Mouse (Mus musculus) hindbrain, embryonic 11.5 days (tissue): Measurements from ENCODE around the gene Vstm2b. TPM values are rescaled to one million over a fixed set of nuclear protein-coding genes. Genes with fewer than 3 reads are reported as not detected.
A peak's percentile ranks its signal among the peaks of the same experiment; 100 is the strongest.

Experiments used
- ATAC-seq: fragments of 200-750 bp; cut with Nextera tagmentation; 2 replicates; pipeline ENCODE4 v1.8.0; 2017; ENCODE audit warnings: mild to moderate bottlenecking, moderate TSS enrichment, moderate library complexity; ENCODE audit not compliant: low FRiP score
- DNase-seq: peaks from one replicate; pipeline ENCODE4 v3.0.0-alpha.2; 2015; ENCODE audit warnings: low spot score
- H3K27ac ChIP-seq: fragments of 300-500 bp; sonication (generic); 2 replicates; pipeline ENCODE4 v1.5.1; 2014; ENCODE audit warnings: mild to moderate bottlenecking, low read depth, low read length
- H3K27me3 ChIP-seq: fragments of 300-500 bp; sonication (generic); 2 replicates; pipeline ENCODE4 v1.6.1; 2014; ENCODE audit warnings: mild to moderate bottlenecking, low read length, moderate library complexity, mixed read lengths; ENCODE audit not compliant: control insufficient read depth, insufficient read depth
- H3K36me3 ChIP-seq: fragments of 300-500 bp; sonication (generic); 2 replicates; pipeline ENCODE4 v1.6.1; 2014; ENCODE audit warnings: mild to moderate bottlenecking, low read length, moderate library complexity, mixed read lengths; ENCODE audit not compliant: control insufficient read depth, insufficient read depth
- H3K4me1 ChIP-seq: fragments of 300-500 bp; sonication (generic); replicated peaks from 2 replicates; pipeline ENCODE4 v1.6.1; 2014; ENCODE audit warnings: low read length, mixed read lengths; ENCODE audit not compliant: control insufficient read depth, insufficient read depth
- H3K4me2 ChIP-seq: fragments of 300-500 bp; sonication (generic); replicated peaks from 2 replicates; pipeline ENCODE4 v1.6.1; 2014; ENCODE audit warnings: mild to moderate bottlenecking, low read depth, low read length
- H3K4me3 ChIP-seq: fragments of 300-500 bp; sonication (generic); 2 replicates; pipeline ENCODE4 v1.5.1; 2014; ENCODE audit warnings: low read depth, low read length
- H3K9ac ChIP-seq: fragments of 300-500 bp; sonication (generic); 2 replicates; pipeline ENCODE4 v1.6.1; 2014; ENCODE audit warnings: low read depth, low read length
- H3K9me3 ChIP-seq: fragments of 300-500 bp; sonication (generic); 2 replicates; pipeline ENCODE4 v1.6.1; 2016; ENCODE audit warnings: low read length; ENCODE audit not compliant: control insufficient read depth
- WGBS: fragments of 180-500 bp; shearing (Covaris S2); extraction: QIAGEN DNeasy Blood & Tissue Kit; methylation state at CpG from one replicate; pipeline ENCODE4 v1.1.7; 2014; 5-methylcytosine and 5-hydroxymethylcytosine counted together
- polyA plus RNA-seq: library from polyadenylated mRNA; unstranded; fragments of >200 nt; fragmentation: Nextera tagmentation; extraction: Ambion mirVana; gene quantifications from 2 replicates; pipeline ENCODE4 v1.2.1, GENCODE M21; 2014

The Vstm2b gene
- polyA plus RNA-seq, 1 experiment from 2014 or later = 12.8 TPM

GRCm38 (mm10) chr7:40939371-40939770, 41.2 kb downstream of the Vstm2b start:
- Histone ChIP-seq H3K9ac (no peak overlapping the region), H3K36me3 (no peaks in the 10 kb centered on the region), H3K4me1 (no peaks in the 10 kb centered on the region), H3K27ac (no peak overlapping the region), H3K27me3 (no peaks in the 10 kb centered on the region), H3K9me3 (no peaks in the 10 kb centered on the region), H3K4me3 (no peak overlapping the region), H3K4me2 (no peak overlapping the region)
- ATAC-seq (no peak), DNase-seq (no peak)
- 86% methylated on average over 1 of the region's 1 CpGs for WGBS

DNA sequence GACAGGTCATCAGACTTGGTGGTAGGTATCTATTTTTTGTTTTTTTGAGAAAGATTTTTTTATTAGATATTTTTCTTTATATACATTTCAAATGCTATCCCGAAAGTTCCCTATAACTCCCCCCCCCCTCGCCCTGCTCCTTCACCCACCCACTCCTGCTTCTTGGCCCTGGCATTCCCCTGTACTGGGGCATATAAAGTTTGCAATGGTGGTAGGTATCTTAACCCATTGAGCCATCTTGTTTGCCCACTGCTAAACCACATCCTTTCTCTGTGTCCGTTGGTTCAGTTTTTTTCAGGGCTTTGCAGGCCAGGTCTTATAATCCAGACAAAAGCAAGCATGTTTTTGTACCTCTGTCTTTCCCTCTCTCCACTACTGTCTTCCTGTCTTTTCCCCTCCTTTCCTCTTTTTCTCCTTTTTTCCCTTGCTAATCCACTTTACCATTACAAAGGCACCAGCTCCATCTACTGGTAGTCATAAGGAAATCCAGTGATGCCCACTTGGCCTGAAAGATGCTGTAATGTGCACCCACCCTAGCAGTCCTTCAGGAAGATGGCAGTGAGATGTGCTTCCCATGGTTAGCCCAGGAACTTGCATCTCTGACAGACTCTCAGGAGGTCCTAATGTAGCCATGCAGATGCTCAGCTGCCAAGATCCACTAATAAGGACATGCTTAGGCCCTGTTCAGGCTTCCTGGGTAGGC, 44.3 kb downstream of the Vstm2b start:
- no peak overlapping the region for H3K27ac ChIP-seq
- DNase-seq (peak; percentile 52), ATAC-seq (peak; percentile 51; the same call in 1 of the 2 replicates)
- H3K9ac ChIP-seq = no peak overlapping the region
- no peaks in the 10 kb centered on the region for H3K9me3 ChIP-seq
- no peak overlapping the region for H3K4me3 ChIP-seq
- H3K27me3 ChIP-seq = no peaks in the 10 kb centered on the region
- no peaks in the 10 kb centered on the region for H3K36me3 ChIP-seq
- no peaks in the 10 kb centered on the region for H3K4me1 ChIP-seq
- H3K4me2 ChIP-seq = no peak overlapping the region
- WGBS = 51% methylated on average over 3 of the region's 3 CpGs

Other genes starting within 250 kb of the Vstm2b start
- not detected in 2 replicates for gene 4930433I11Rik, start 89.2 kb downstream of the Vstm2b start, polyA plus RNA-seq
- not detected in 2 replicates for gene Gm4884, start 134.4 kb downstream of the Vstm2b start, polyA plus RNA-seq